Mouse (Mus musculus) megakaryocyte, adult 5-6 weeks (primary cell): ENCODE results near the gene Esyt1. TPM values are rescaled to one million over a fixed set of nuclear protein-coding genes. Genes with fewer than 3 reads are reported as not detected.

Experiments
- ATAC-seq: 2 replicates; pipeline ENCODE4 v1.8.0; 2016; ENCODE audit warnings: mild to moderate bottlenecking, inconsistent platforms; ENCODE audit not compliant: poor library complexity, severe bottlenecking
- total RNA-seq, 2 experiments: library from RNA; stranded (forward) in 1 of 2; stranded (reverse) in 1 of 2; fragments of 153-499, 151-499 nt in 1 of 2; fragments of 221-1000, 200-1000 nt in 1 of 2; gene quantifications; 2 replicates each; pipeline versions ENCODE4 v1.2.3 to v1.2.4; 2015 to 2017

The Esyt1 gene
- total RNA-seq, 2 experiments from 2014 or later: 127 to 267 TPM

DNA sequence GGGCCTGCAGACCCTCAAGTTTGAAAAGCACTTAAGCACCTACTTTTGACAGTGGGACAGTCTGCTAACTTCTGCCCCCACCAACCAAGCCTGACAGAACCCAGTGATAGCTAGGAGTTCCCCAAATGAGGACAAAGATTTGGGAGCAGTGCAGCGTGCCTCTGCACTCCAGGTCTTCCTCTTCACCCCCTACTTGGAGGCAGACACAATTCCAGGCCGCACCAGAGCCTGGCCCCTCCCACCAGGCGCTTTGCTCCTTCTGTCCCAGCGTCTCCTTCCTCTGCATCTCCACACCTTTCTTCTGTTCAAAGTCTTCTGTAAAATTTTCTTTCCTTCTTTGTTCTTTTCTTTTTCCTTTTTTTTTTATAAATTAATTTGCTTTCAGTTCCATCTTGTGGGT, 35.9 kb downstream of the Esyt1 start:
- no peak for ATAC-seq

DNA sequence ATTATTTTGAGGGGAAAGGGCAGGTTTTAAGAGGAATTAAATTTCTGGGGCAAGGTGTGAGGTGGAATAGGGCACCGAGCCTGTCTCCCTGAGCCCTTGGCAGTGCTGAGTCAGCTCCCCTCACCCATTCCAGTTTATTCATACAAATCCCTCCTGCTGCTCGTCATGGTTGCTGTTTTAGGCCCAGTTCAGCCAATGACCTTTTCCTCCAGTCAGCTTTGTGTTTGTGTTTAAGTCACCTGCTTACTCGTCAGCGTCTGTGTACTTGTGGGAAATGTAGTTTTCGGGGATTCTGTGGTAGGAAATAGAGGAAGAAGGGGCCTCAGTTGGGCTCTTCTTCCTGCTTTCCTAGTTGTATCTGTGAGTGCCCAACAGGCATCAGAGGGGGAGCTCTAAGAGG, 36.3 kb downstream of the Esyt1 start:
- no peak for ATAC-seq

DNA sequence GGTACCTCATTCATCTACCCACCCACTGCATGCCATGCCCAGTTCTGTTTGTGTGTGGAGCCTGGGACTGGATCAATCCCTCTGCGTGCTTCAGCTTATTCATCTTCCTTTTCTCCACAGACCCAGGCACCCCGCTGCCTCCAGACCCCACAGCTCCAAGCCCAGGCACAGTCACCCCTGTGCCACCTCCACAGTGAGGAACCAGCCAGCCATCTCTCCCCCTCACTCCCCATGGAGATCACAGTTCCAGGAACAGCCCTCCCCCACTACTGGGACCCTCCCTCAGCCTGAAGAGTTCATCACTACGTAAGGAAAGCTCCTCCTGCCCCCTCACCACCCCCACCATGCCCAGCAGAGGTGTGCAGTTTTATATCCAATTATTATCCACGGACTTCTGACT, 36.9 kb downstream of the Esyt1 start:
- no peak for ATAC-seq

DNA sequence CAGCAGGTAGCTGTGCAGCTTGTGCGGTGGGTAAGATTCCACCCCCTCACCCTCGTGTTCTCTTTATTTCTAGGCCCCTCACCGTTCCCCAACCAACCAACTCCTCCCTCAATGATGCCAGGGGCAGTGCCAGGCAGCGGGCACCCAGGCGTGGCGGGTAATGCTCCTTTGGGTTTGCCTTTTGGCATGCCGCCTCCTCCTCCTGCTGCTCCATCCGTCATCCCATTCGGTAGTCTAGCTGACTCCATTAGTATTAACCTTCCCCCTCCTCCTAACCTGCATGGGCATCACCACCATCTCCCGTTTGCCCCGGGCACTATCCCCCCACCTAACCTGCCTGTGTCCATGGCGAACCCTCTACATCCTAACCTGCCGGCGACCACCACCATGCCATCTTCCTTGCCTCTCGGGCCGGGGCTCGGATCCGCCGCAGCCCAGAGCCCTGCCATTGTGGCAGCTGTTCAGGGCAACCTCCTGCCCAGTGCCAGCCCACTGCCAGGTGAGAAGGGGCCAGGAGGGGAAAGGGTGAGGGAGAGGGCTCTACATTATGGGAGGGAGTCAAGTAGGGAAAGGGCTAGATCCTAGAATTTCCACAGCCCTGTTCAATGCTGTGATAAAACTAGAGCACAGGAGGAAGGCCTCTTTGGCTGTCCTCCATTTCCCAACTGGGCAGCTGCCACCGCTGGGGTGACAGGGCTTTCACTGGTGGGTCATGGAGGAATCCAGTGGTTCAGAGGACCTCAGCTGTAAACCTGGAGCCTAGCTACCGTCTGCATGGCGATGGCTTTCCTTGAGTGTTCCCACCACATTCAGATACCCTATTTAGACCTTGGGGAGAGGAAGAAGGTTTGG, 37.6 kb downstream of the Esyt1 start:
- ATAC-seq: no peak

DNA sequence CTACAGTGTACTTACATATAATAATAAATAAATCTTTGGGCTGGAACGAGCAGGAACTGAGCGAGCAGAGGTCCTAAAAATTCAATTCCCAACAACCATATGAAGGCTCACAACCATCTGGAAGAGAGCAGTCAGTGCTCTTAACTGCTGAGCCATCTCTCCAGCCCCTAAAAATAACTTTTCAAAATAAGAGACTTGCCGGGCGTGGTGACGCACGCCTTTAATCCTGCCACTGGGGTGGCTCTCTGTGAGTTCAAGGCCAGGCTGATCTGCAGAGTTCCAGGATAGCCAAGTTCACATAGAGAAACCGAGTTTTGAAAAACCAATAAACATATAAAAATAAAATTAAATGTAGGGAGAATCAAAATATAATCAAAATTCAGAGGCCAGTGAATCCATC, 39.3 kb downstream of the Esyt1 start:
- ATAC-seq: no peak

DNA sequence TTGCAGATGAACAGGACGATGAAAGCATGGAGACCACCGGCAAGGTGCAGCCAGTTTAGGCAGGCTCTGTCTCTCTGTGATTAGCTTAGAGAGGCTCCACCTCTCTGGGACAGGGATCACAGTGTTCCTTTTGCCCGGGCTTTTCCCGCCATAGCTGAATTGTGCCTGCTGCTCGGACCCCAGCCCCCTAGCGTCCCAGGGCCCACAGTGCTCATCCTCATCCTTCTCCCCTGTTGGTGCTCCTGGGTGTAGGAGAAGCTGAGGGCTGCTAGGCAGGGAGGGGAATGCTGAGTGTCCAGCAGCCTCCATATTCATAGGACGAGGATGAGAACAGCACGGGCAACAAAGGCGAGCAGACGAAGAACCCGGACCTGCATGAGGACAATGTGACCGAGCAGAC, 51.3 kb downstream of the Esyt1 start:
- no peak for ATAC-seq

DNA sequence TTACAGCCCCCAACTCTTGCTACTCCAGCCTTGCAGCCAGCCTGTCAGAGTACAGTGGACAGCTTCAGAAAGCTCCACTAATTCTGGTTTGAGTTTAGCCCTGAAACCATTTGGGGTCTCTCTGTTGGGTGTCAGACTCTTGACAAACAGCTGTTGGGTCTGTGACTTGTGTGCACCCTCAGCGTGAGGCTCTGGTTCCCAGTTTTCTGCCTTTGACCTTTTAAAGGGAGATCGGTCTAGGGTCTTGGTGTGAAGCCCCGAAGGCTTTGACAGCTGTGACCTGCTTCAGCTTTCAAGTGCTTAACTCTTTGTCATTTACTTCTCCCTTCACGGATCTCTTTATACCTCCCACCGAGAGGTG, 65.4 kb downstream of the Esyt1 start:
- no peak for ATAC-seq

Other genes with a start within 250 kb of the Esyt1 start
- not detected in 2 replicates for gene Il23a, start 227.1 kb downstream of the Esyt1 start, total RNA-seq (2015)
- gene Il23a, start 227.1 kb downstream of the Esyt1 start, total RNA-seq (2017): 0.12 TPM in 1 of 2 replicates, not detected in the other
- 17.3 and 17.7 TPM in 2 replicates for gene Pan2, start 222.5 kb downstream of the Esyt1 start, total RNA-seq (2015)
- 14.0 and 14.9 TPM in 2 replicates for gene Pan2, start 222.5 kb downstream of the Esyt1 start, total RNA-seq (2017)
- gene Cnpy2, start 203.4 kb downstream of the Esyt1 start, total RNA-seq (2015): 73.3 and 78.6 TPM in 2 replicates
- gene Cnpy2, start 203.4 kb downstream of the Esyt1 start, total RNA-seq (2017): 81.0 and 84.5 TPM in 2 replicates
- 158 and 160 TPM in 2 replicates for gene Cs, start 188.1 kb downstream of the Esyt1 start, total RNA-seq (2015)
- 95.0 and 116 TPM in 2 replicates for gene Cs, start 188.1 kb downstream of the Esyt1 start, total RNA-seq (2017)
- gene Coq10a, start 156.9 kb downstream of the Esyt1 start, total RNA-seq (2015): 22.6 and 24.4 TPM in 2 replicates
- 14.1 and 19.2 TPM in 2 replicates for gene Coq10a, start 156.9 kb downstream of the Esyt1 start, total RNA-seq (2017)
- 35.2 and 37.0 TPM in 2 replicates for gene Ankrd52, start 148.8 kb downstream of the Esyt1 start, total RNA-seq (2015)
- gene Ankrd52, start 148.8 kb downstream of the Esyt1 start, total RNA-seq (2017): 9.3 and 13.7 TPM in 2 replicates
- not detected in 2 replicates for gene Slc39a5, start 124.6 kb downstream of the Esyt1 start, total RNA-seq (2015)
- not detected in 2 replicates for gene Slc39a5, start 124.6 kb downstream of the Esyt1 start, total RNA-seq (2017)
- 76.8 and 79.3 TPM in 2 replicates for gene Nabp2, start 114.4 kb downstream of the Esyt1 start, total RNA-seq (2015)
- 54.3 and 59.1 TPM in 2 replicates for gene Nabp2, start 114.4 kb downstream of the Esyt1 start, total RNA-seq (2017)
- 16.4 and 17.6 TPM in 2 replicates for gene Rnf41, start 114.2 kb downstream of the Esyt1 start, total RNA-seq (2015)
- 24.6 and 26.1 TPM in 2 replicates for gene Rnf41, start 114.2 kb downstream of the Esyt1 start, total RNA-seq (2017)
- gene Smarcc2, start 66.6 kb downstream of the Esyt1 start, total RNA-seq (2015): 73.1 and 82.3 TPM in 2 replicates
- gene Smarcc2, start 66.6 kb downstream of the Esyt1 start, total RNA-seq (2017): 63.1 and 78.4 TPM in 2 replicates
- gene Myl6, start 31.7 kb downstream of the Esyt1 start, total RNA-seq (2015): 1,624 and 1,690 TPM in 2 replicates
- 1,921 and 2,467 TPM in 2 replicates for gene Myl6, start 31.7 kb downstream of the Esyt1 start, total RNA-seq (2017)
- gene Myl6b, start 27.2 kb downstream of the Esyt1 start, total RNA-seq (2015): 3.4 and 5.8 TPM in 2 replicates
- gene Myl6b, start 27.2 kb downstream of the Esyt1 start, total RNA-seq (2017): 0.99 and 2.0 TPM in 2 replicates
- 6.0 and 8.1 TPM in 2 replicates for gene Zc3h10, start 21.9 kb upstream of the Esyt1 start, total RNA-seq (2015)
- gene Zc3h10, start 21.9 kb upstream of the Esyt1 start, total RNA-seq (2017): 12.9 and 14.5 TPM in 2 replicates
- 2,152 and 2,213 TPM in 2 replicates for gene Rpl41, start 23.4 kb upstream of the Esyt1 start, total RNA-seq (2015)
- 1,919 and 2,042 TPM in 2 replicates for gene Rpl41, start 23.4 kb upstream of the Esyt1 start, total RNA-seq (2017)
- gene Pa2g4, start 40.1 kb upstream of the Esyt1 start, total RNA-seq (2015): 116 TPM in 2 replicates
- gene Pa2g4, start 40.1 kb upstream of the Esyt1 start, total RNA-seq (2017): 90.4 and 95.0 TPM in 2 replicates
- gene Erbb3, start 63.8 kb upstream of the Esyt1 start, total RNA-seq (2015): 2.5 and 2.8 TPM in 2 replicates
- 1.5 and 2.1 TPM in 2 replicates for gene Erbb3, start 63.8 kb upstream of the Esyt1 start, total RNA-seq (2017)
- gene Rps26, start 100.9 kb upstream of the Esyt1 start, total RNA-seq (2015): 1,237 and 1,288 TPM in 2 replicates
- gene Rps26, start 100.9 kb upstream of the Esyt1 start, total RNA-seq (2017): 518 and 577 TPM in 2 replicates
- 0.14 TPM in 1 of 2 replicates, not detected in the other for gene Ikzf4, start 120.1 kb upstream of the Esyt1 start, total RNA-seq (2015)
- not detected in 2 replicates for gene Ikzf4, start 120.1 kb upstream of the Esyt1 start, total RNA-seq (2017)
- gene Suox, start 148.2 kb upstream of the Esyt1 start, total RNA-seq (2015): 1.4 and 1.5 TPM in 2 replicates
- gene Suox, start 148.2 kb upstream of the Esyt1 start, total RNA-seq (2017): 3.9 and 4.7 TPM in 2 replicates
- 62.8 and 64.7 TPM in 2 replicates for gene Rab5b, start 170.4 kb upstream of the Esyt1 start, total RNA-seq (2015)
- 77.1 and 84.0 TPM in 2 replicates for gene Rab5b, start 170.4 kb upstream of the Esyt1 start, total RNA-seq (2017)
- gene Pmel, start 178.3 kb upstream of the Esyt1 start, total RNA-seq (2015): 0.16 and 0.57 TPM in 2 replicates
- 0.07 and 0.73 TPM in 2 replicates for gene Pmel, start 178.3 kb upstream of the Esyt1 start, total RNA-seq (2017)
- gene Cdk2, start 179.2 kb upstream of the Esyt1 start, total RNA-seq (2015): 85.3 and 89.5 TPM in 2 replicates
- 63.4 and 70.7 TPM in 2 replicates for gene Cdk2, start 179.2 kb upstream of the Esyt1 start, total RNA-seq (2017)
- 35.0 and 37.6 TPM in 2 replicates for gene Dgka, start 219.0 kb upstream of the Esyt1 start, total RNA-seq (2015)
- gene Dgka, start 219.0 kb upstream of the Esyt1 start, total RNA-seq (2017): 31.5 and 32.6 TPM in 2 replicates
- gene Pym1, start 222.0 kb upstream of the Esyt1 start, total RNA-seq (2015): 22.0 and 25.0 TPM in 2 replicates
- 37.1 and 43.4 TPM in 2 replicates for gene Pym1, start 222.0 kb upstream of the Esyt1 start, total RNA-seq (2017)